Mouse (Mus musculus): Measurements from ENCODE around the gene Mc3r.

DNA sequence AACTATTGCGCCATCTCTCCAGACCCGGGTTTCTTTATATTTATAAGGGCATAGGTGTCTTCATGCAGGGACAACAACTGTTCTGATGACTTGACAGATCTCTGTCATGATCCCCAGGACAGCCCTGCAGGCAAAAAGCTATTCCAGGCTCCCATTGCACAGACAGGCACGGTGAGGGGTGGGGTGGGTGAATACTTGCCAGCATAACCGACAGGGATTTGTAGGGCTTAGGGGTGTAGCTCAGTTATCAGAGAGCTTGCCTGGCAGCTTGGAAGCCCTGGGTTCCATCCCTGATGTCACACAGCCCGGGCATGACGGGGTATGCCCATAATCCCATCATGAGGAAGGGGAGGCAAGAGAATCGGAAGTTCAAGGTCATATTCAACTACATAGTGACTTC, 42.7 kb downstream of the Mc3r start:
- TF ChIP-seq CTCF (IDR thresholded peaks at IDR 0.05; ENCODE audit: borderline replicate concordance, insufficient read depth, low read length) (no peak), POLR2A (IDR thresholded peaks at IDR 0.05; ENCODE audit: low read depth, low read length) (no peak)
